Mouse (Mus musculus) forebrain, embryonic 12.5 days (tissue): ENCODE results near the gene Sptb. TPM values are rescaled to one million over a fixed set of nuclear protein-coding genes. Genes with fewer than 3 reads are reported as not detected.
A peak's percentile ranks its signal among the peaks of the same experiment; 100 is the strongest.

Experiments used
- ATAC-seq: fragments of 200-750 bp; cut with Nextera tagmentation; 2 replicates; pipeline ENCODE4 v1.8.0; 2017; ENCODE audit warnings: moderate TSS enrichment; ENCODE audit not compliant: low FRiP score
- H3K27ac ChIP-seq: fragments of 300-500 bp; sonication (generic); 2 replicates; pipeline ENCODE4 v1.5.1; 2016; ENCODE audit warnings: mild to moderate bottlenecking
- H3K27me3 ChIP-seq: fragments of 300-500 bp; sonication (generic); 2 replicates; pipeline ENCODE4 v1.6.1; 2016; ENCODE audit warnings: mild to moderate bottlenecking
- H3K36me3 ChIP-seq: fragments of 300-500 bp; sonication (generic); replicated peaks from 2 replicates; pipeline ENCODE4 v1.6.1; 2016; ENCODE audit warnings: mild to moderate bottlenecking
- H3K4me1 ChIP-seq: fragments of 300-500 bp; sonication (generic); 2 replicates; pipeline ENCODE4 v1.6.1; 2016
- H3K4me2 ChIP-seq: fragments of 300-500 bp; sonication (generic); 2 replicates; pipeline ENCODE4 v1.6.1; 2016; ENCODE audit warnings: mild to moderate bottlenecking, moderate library complexity
- H3K4me3 ChIP-seq: fragments of 300-500 bp; sonication (generic); replicated peaks from 2 replicates; pipeline ENCODE4 v1.5.1; 2016; ENCODE audit warnings: mild to moderate bottlenecking
- H3K9ac ChIP-seq: fragments of 300-500 bp; sonication (generic); 2 replicates; pipeline ENCODE4 v1.6.1; 2016; ENCODE audit warnings: mild to moderate bottlenecking
- H3K9me3 ChIP-seq: fragments of 300-500 bp; sonication (generic); 2 replicates; pipeline ENCODE4 v1.6.1; 2016
- WGBS: fragments of 180-500 bp; shearing (Covaris S2); methylation state at CpG from one replicate; pipeline ENCODE4 v1.1.7; 2016; 5-methylcytosine and 5-hydroxymethylcytosine counted together
- polyA plus RNA-seq: library from polyadenylated mRNA; unstranded; fragments of >200 nt; fragmentation: Nextera tagmentation; extraction: Ambion mirVana; gene quantifications from 2 replicates; pipeline ENCODE4 v1.2.1, GENCODE M21; 2016

Sptb gene
- polyA plus RNA-seq, 1 experiment from 2014 or later = 2.1 TPM

DNA sequence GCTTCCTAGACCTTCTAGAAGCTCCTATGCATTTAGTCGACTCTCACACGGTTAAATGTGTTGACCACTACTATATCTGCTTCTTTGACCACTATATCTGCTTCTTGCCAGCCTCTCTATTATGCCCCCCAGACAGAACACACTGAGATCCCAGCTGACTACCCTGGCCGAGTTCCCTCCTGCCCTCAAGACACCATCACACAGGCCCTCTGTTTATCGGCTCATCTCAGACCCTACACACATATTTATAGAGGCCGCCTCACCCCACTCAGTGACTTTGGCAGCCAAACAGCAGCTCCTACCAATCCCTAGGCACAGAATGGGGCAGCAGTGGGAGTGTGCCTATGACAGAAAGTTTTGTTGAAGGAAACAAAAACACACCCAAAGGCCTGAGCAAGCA is 14.6 kb downstream of the Sptb start:
- H3K4me2 ChIP-seq = no peak overlapping the region
- H3K36me3 ChIP-seq = no peaks in the 10 kb centered on the region
- H3K9ac ChIP-seq = no peak overlapping the region
- H3K27ac ChIP-seq = no peak overlapping the region
- peaks cover 7% of the 10 kb centered on the region for H3K4me1 ChIP-seq
- no peak for ATAC-seq
- peaks cover 12% of the 10 kb centered on the region for H3K27me3 ChIP-seq
- H3K9me3 ChIP-seq = no peaks in the 10 kb centered on the region
- no peak overlapping the region for H3K4me3 ChIP-seq
- WGBS = 74% methylated on average over 5 of the region's 5 CpGs

DNA sequence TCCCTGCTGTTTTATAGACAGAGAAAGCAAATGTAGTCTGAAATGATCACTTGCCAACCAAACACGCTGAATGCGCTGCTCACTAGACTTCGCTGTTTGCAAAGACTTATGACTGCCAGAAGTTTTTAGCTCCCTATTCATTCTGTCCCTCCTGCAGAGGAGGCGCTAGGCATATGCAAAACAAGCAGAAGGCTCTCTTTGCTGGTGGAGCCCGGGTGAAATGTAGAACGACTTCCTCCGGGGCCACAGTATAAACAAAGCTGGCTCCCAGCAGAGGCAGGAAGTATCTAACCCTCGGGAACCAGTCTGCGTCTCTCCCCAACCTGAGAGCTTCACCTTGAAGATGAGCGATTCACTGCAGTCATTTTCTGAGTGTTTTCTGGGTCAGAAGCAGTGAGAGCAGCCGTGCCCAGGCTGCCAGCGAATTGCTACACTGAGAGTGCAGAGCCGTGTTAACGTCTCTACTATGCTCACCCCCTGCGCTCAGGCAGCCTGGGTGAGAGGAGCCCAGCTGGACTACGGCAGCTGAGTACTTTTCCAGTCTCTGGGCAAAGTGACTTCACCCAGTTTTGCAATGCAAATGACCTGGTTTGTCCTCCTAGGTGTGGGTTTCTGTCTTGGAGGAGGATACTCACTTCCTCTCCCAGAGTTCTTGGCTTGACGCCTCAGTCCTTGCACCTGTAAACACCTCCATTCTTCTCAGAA is 15.4 kb downstream of the Sptb start:
- H3K27me3 ChIP-seq = peaks cover 12% of the 10 kb centered on the region
- H3K4me3 ChIP-seq = peak overlapping the region; percentile 24
- peaks cover 7% of the 10 kb centered on the region for H3K4me1 ChIP-seq
- H3K9ac ChIP-seq = peak overlapping the region; percentile 33; the same call in 1 of the 2 replicates
- no peak for ATAC-seq
- no peaks in the 10 kb centered on the region for H3K36me3 ChIP-seq
- whole genome bisulfite sequencing = 5% methylated on average over 17 of the region's 17 CpGs
- H3K27ac ChIP-seq = no peak overlapping the region
- no peaks in the 10 kb centered on the region for H3K9me3 ChIP-seq
- peak overlapping the region; percentile 52 for H3K4me2 ChIP-seq

DNA sequence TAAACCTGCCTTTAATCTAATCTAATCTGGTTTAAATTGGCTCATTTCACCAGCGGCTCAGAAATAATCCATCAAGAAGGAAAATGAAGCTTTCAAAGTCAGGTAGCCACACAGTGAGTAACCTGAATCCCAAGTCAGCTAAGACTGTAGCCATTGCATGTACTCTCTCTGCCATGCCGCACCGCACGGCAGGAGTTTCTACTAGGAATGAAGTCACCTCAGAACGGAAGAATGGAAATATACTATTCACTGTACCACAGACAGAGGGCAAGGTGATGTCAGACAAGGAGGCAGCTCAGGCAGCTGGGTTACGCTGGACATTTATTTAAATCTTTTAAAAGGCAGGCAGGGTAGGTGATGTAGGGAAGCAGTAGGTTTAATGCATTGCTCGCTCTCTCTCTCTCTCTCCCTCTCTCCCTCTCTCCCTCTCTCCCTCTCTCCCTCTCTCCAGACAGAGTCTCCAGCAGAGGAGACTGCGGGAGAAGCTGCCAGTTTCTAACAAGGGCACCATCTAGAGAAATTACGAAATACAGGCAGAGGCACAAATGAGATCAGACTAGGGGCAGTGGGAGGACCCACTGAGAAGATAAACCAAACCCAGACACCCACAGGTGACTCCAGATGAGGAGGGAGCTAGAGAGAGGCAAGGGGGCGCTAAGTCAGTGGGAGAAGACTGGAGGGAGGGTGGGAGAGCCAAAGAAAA is 22.7 kb downstream of the Sptb start:
- no peak overlapping the region for H3K27ac ChIP-seq
- no peak overlapping the region for H3K9ac ChIP-seq
- no peaks in the 10 kb centered on the region for H3K9me3 ChIP-seq
- ATAC-seq = no peak
- no peak overlapping the region for H3K4me3 ChIP-seq
- WGBS = 86% methylated on average over 10 of the region's 10 CpGs
- no peaks in the 10 kb centered on the region for H3K36me3 ChIP-seq
- peaks cover 5% of the 10 kb centered on the region for H3K27me3 ChIP-seq
- no peaks in the 10 kb centered on the region for H3K4me1 ChIP-seq
- no peak overlapping the region for H3K4me2 ChIP-seq

DNA sequence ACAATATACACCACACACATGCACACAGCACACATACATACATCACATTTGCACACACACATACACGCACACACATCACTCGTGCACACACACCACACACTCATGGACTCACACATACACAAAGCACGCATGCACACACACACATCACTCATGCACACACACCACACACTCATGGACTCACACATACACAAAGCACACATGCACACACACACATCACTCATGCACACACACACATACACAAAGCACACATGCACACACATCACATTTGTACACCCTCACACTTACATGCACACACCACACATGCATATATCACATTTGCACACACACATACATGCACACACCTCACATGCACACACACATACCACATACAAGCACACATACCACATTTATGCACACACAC is 24.7 kb downstream of the Sptb start:
- 92% methylated on average over 3 of the region's 3 CpGs for WGBS
- no peaks in the 10 kb centered on the region for H3K36me3 ChIP-seq

DNA sequence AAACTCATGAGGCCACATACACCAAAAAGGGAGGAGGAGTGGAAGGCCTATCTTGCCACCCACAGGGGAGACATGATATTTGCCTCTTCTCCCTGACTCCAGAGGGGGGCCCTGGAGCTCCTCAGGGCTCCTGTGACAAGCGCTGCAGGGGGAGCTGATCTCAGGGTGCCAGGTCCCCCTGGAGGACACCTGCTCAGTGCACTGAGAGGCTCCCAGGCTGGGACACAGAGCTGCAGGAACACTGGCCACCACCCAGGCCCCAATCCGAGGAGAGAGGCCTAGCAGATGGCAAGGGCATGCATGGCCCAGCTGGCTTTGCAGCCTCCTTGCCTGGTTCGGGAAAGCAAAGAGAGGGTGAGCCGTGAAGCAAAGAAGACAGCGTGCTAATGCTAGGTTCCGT is 25.9 kb downstream of the Sptb start:
- ATAC-seq = no peak
- no peaks in the 10 kb centered on the region for H3K36me3 ChIP-seq
- H3K27ac ChIP-seq = no peak overlapping the region
- no peak overlapping the region for H3K4me3 ChIP-seq
- no peak overlapping the region for H3K9ac ChIP-seq
- H3K4me1 ChIP-seq = no peaks in the 10 kb centered on the region
- no peak overlapping the region for H3K4me2 ChIP-seq
- peaks cover 5% of the 10 kb centered on the region for H3K27me3 ChIP-seq
- WGBS = 68% methylated on average over 6 of the region's 6 CpGs
- no peaks in the 10 kb centered on the region for H3K9me3 ChIP-seq

More for the DNA sequence above, 24.7 kb downstream of the Sptb start:
- Histone ChIP-seq H3K4me1 (no peaks in the 10 kb centered on the region), H3K27me3 (peaks cover 5% of the 10 kb centered on the region), H3K27ac (no peak overlapping the region), H3K9me3 (no peaks in the 10 kb centered on the region), H3K9ac (no peak overlapping the region), H3K4me3 (no peak overlapping the region), H3K4me2 (no peak overlapping the region)
- no peak for ATAC-seq

DNA sequence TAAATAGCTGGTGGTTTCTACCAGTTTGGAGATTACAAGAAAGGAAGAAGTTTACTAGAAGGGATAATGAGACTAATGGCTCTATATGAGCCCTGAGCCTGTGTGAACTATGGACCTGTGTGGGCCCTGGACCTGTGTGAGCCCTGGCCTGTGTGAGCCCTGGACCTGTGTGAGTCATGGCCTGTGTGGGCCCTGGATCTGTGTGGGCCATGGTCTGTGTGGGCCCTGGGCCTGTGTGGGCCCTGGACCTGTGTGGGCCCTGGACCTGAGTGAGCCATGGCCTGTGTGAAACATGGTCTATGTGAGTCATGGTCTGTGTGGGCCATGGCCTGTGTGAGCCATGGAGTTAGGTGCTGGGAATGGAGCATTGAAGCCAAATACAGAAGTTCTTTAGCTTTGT is 28.4 kb downstream of the Sptb start:
- no peaks in the 10 kb centered on the region for H3K4me1 ChIP-seq
- no peak for ATAC-seq
- H3K9ac ChIP-seq = no peak overlapping the region
- no peak overlapping the region for H3K4me2 ChIP-seq
- no peaks in the 10 kb centered on the region for H3K9me3 ChIP-seq
- no peak overlapping the region for H3K27ac ChIP-seq
- no peaks in the 10 kb centered on the region for H3K36me3 ChIP-seq
- H3K27me3 ChIP-seq = peaks cover 5% of the 10 kb centered on the region
- no peak overlapping the region for H3K4me3 ChIP-seq

DNA sequence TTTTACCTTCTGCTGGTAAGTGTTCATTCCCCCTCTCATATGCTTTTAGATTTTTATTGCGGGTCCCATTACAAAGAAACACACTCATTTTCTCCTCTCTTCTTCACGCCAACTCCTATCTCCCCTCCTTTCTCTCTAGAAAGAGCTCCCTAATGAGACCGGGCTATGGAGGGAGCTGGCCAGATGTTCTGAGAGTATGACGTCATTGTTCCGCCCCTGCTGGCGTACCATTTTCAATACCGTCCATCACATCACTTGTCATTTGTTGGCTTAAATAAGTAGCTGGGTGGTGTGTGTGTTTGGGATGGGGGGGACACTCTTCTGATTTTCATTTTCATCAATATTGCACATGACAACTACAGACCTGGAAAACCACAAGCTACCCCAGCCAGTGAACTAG is 33.3 kb downstream of the Sptb start:
- Histone ChIP-seq H3K9me3 (no peaks in the 10 kb centered on the region), H3K36me3 (no peaks in the 10 kb centered on the region), H3K4me3 (no peak overlapping the region), H3K4me2 (no peak overlapping the region), H3K9ac (no peak overlapping the region), H3K4me1 (peaks cover 12% of the 10 kb centered on the region; the same call in 1 of the 2 replicates), H3K27ac (no peak overlapping the region), H3K27me3 (no peaks in the 10 kb centered on the region)
- no peak for ATAC-seq
- 60% methylated on average over 7 of the region's 7 CpGs for WGBS

DNA sequence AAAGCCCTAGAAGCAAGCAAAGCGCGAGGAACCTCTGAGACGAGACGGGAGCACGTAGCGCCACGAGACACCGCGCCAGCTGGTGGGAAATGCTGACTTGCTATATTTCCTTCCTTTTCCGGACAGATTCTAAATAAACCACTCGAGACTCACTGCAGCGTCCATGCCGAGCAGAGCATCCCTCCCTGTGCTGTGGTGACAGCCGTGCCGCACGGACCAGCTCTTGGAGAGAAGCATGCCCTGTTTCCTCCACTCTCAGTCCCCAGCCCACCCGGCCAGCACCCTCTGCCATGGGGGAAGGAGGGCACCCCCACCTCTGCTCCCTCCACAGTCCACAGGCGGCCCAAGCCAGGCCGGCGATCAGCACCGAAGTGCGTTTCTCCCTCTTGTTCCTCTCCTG is 33.9 kb downstream of the Sptb start:
- H3K27ac ChIP-seq = no peak overlapping the region
- no peaks in the 10 kb centered on the region for H3K27me3 ChIP-seq
- no peak overlapping the region for H3K4me2 ChIP-seq
- H3K36me3 ChIP-seq = no peaks in the 10 kb centered on the region
- WGBS = 91% methylated on average over 22 of the region's 22 CpGs
- no peak for ATAC-seq
- H3K4me1 ChIP-seq = peaks cover 12% of the 10 kb centered on the region; the same call in 1 of the 2 replicates
- no peaks in the 10 kb centered on the region for H3K9me3 ChIP-seq
- no peak overlapping the region for H3K4me3 ChIP-seq
- no peak overlapping the region for H3K9ac ChIP-seq

DNA sequence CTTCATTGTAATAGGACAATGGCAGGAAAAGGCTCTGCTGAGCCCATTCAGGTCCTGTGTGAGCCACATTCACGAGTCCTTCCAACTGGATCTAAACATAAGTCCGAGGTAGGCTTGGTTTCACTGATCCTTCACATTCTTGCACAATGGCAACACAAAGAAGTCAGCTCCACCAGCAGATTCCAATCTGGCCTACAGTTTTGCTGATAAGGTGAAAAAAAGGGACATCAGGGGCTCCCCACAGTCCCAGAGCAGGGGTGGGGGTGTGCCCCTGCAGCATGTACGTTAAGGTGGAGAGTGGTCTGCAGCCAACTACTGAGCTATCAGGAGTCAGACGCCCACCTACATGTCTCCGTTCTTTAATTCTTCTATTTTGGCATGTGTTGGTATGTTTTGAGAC is 35.0 kb downstream of the Sptb start:
- 45% methylated on average over 5 of the region's 5 CpGs for WGBS

DNA sequence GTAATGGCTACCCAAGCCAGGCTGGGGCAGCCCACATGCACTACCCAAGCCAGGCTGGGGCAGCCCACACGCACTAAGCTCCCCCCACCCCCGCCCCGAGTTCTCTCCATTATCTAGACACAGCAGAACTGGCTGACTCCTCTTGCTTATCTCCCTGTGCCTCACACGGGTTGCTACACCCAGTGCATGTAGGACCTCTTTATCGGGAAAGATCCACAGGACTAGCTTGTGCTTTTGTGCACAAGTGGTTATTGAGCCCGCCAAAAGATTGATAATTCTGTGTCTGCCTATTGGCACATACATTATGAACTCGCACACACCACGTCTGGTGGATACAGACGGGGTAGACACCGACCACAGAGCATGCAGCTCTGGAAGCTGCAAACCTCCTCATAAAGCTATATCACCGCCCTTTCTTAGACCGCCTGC is 36.5 kb downstream of the Sptb start:
- no peak for ATAC-seq
- Histone ChIP-seq H3K36me3 (no peaks in the 10 kb centered on the region), H3K27ac (no peak overlapping the region), H3K27me3 (no peaks in the 10 kb centered on the region), H3K4me3 (no peak overlapping the region), H3K9me3 (no peaks in the 10 kb centered on the region), H3K9ac (no peak overlapping the region), H3K4me1 (peaks cover 12% of the 10 kb centered on the region; the same call in 1 of the 2 replicates), H3K4me2 (no peak overlapping the region)
- 78% methylated on average over 12 of the region's 12 CpGs for WGBS

More for the DNA sequence above, 35.0 kb downstream of the Sptb start:
- no peak overlapping the region for H3K9ac ChIP-seq
- no peak overlapping the region for H3K27ac ChIP-seq
- H3K27me3 ChIP-seq = no peaks in the 10 kb centered on the region
- H3K4me2 ChIP-seq = no peak overlapping the region
- H3K36me3 ChIP-seq = no peaks in the 10 kb centered on the region
- H3K4me3 ChIP-seq = no peak overlapping the region
- ATAC-seq = no peak
- H3K4me1 ChIP-seq = peaks cover 12% of the 10 kb centered on the region; the same call in 1 of the 2 replicates
- no peaks in the 10 kb centered on the region for H3K9me3 ChIP-seq

DNA sequence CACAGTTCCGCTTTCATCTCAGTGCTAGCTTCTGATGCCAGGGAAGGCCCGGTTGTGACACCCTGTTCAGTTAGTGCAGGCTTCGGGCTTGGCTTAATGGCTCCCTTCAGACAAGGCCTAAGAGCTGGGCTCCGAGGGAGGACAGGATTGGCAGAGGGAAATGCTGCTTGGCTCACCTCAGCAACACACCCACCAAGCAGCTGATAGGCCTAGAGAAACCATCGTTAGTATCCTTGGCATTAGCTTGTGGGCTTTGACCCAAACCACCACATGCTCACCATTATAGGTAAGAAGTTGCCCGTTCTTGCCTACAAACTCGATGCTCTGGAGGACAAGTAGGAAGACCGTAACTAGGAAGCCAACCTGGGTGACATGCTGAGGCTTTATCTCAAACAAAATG is 38.3 kb downstream of the Sptb start:
- Histone ChIP-seq H3K4me2 (no peak overlapping the region), H3K36me3 (no peaks in the 10 kb centered on the region), H3K9ac (no peak overlapping the region), H3K9me3 (no peaks in the 10 kb centered on the region), H3K4me1 (peaks cover 12% of the 10 kb centered on the region; the same call in 1 of the 2 replicates), H3K27me3 (no peaks in the 10 kb centered on the region), H3K27ac (no peak overlapping the region), H3K4me3 (no peak overlapping the region)
- 86% methylated on average over 8 of the region's 8 CpGs for WGBS
- ATAC-seq = no peak

DNA sequence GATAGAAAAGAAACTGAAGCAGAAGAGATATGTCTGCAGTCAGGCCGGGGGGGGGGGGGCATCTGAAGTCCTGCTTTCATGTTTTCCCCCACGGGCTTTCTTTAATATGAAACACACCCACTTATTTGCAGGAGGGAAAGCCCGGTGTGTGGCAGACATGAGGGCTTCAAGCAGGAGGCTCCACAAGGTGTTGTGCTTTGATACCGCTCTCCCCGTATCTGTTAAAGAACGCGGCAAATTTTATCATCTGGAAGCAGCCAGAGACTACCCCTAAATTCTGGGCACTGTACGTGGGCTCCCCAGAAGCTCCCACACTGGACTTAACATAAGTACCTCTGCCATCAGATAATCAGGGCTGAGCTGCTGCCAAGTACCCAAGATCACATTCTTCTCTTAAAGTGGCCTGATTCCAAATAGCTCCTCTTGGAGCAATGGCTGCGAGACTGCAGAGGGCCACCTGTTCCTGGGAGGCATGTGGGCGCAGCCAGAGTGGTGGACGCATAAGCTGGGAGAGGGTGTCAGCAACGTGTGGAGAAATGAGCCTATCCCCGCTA is 39.7 kb downstream of the Sptb start:
- Histone ChIP-seq H3K9me3 (no peaks in the 10 kb centered on the region), H3K36me3 (no peaks in the 10 kb centered on the region), H3K27me3 (no peaks in the 10 kb centered on the region), H3K9ac (no peak overlapping the region), H3K4me1 (peaks cover 11% of the 10 kb centered on the region; the same call in 1 of the 2 replicates), H3K4me3 (no peak overlapping the region), H3K4me2 (no peak overlapping the region), H3K27ac (no peak overlapping the region)
- WGBS = 83% methylated on average over 13 of the region's 13 CpGs
- no peak for ATAC-seq
